Mouse (Mus musculus) lung, embryonic 14.5 days (tissue): ENCODE data around the gene Ldlrad3. TPM values are rescaled to one million over a fixed set of nuclear protein-coding genes. Genes with fewer than 3 reads are reported as not detected.

Experiments used
- ATAC-seq: fragments of 200-750 bp; cut with Nextera tagmentation; 2 replicates; pipeline ENCODE4 v1.8.0; 2017; ENCODE audit warnings: mild to moderate bottlenecking, moderate TSS enrichment, moderate library complexity; ENCODE audit not compliant: insufficient read depth
- DNase-seq: peaks from one replicate; pipeline ENCODE4 v3.0.0-alpha.2; 2015
- H3K27ac ChIP-seq: fragments of 300-500 bp; sonication (generic); 2 replicates; pipeline ENCODE4 v1.5.1; 2014; ENCODE audit warnings: low read depth, mild to moderate bottlenecking, moderate library complexity
- H3K27me3 ChIP-seq: fragments of 300-500 bp; sonication (generic); 2 replicates; pipeline ENCODE4 v1.6.1; 2014; ENCODE audit warnings: low read length, control low read depth; ENCODE audit not compliant: insufficient read depth
- H3K36me3 ChIP-seq: fragments of 300-500 bp; sonication (generic); 2 replicates; pipeline ENCODE4 v1.6.1; 2014; ENCODE audit warnings: control low read depth; ENCODE audit not compliant: insufficient read depth
- H3K4me1 ChIP-seq: fragments of 300-500 bp; sonication (generic); 2 replicates; pipeline ENCODE4 v1.6.1; 2014; ENCODE audit warnings: antibody characterized with exemption, control low read depth; ENCODE audit not compliant: insufficient read depth
- H3K4me2 ChIP-seq: fragments of 300-500 bp; sonication (generic); 2 replicates; pipeline ENCODE4 v1.6.1; 2014; ENCODE audit warnings: mild to moderate bottlenecking
- H3K4me3 ChIP-seq: fragments of 300-500 bp; sonication (generic); 2 replicates; pipeline ENCODE4 v1.5.1; 2014; ENCODE audit warnings: low read depth, low read length
- H3K9ac ChIP-seq: fragments of 300-500 bp; sonication (generic); 2 replicates; pipeline ENCODE4 v1.6.1; 2014
- H3K9me3 ChIP-seq: fragments of 300-500 bp; sonication (generic); 2 replicates; pipeline ENCODE4 v1.6.1; 2016; ENCODE audit warnings: low read depth, low read length, control low read depth
- CTCF ChIP-seq: IDR thresholded peaks from 2 replicates; pipeline ENCODE4 v1.5.1; 2016; ENCODE audit warnings: antibody characterized with exemption, low read depth
- WGBS: fragments of 180-500 bp; shearing (Covaris S2); extraction: QIAGEN DNeasy Blood & Tissue Kit; methylation state at CpG from one replicate; pipeline ENCODE4 v1.1.7; 2014; 5-methylcytosine and 5-hydroxymethylcytosine counted together
- polyA plus RNA-seq: library from polyadenylated mRNA; unstranded; fragments of >200 nt; fragmentation: Nextera tagmentation; extraction: Ambion mirVana; gene quantifications from 2 replicates; pipeline ENCODE4 v1.2.1, GENCODE M21; 2014

The Ldlrad3 gene
- polyA plus RNA-seq, 1 experiment from 2014 or later = 60.4 TPM

DNA sequence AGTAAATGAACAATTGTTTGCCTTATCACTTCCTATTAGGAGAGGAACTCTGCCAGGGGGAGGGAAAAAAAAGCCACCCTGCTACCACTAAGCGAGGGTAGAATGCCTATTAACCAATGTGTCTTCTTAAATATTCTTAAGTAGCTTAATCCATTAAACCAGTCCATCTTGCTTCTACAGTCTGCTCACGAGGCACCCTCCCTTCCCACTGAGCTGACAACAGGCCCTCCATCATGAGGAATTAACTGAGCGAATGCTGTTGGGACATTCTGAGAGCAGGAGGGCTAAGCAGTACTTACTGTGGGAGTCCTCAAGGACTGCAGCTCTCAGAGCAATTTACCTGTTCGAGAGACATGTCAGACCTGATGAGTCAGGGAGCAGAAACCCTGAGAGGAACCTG, 61.1 kb downstream of the Ldlrad3 start:
- no peak for TF ChIP-seq CTCF
- H3K9me3 ChIP-seq = no peaks in the 10 kb centered on the region
- no peak overlapping the region for H3K4me3 ChIP-seq
- no peak for DNase-seq
- no peaks in the 10 kb centered on the region for H3K36me3 ChIP-seq
- no peak overlapping the region for H3K27ac ChIP-seq
- peaks cover 37% of the 10 kb centered on the region for H3K4me1 ChIP-seq
- WGBS = 39% methylated on average over 4 of the region's 4 CpGs
- H3K27me3 ChIP-seq = no peaks in the 10 kb centered on the region
- no peak for ATAC-seq
- H3K9ac ChIP-seq = no peak overlapping the region
- H3K4me2 ChIP-seq = no peak overlapping the region

DNA sequence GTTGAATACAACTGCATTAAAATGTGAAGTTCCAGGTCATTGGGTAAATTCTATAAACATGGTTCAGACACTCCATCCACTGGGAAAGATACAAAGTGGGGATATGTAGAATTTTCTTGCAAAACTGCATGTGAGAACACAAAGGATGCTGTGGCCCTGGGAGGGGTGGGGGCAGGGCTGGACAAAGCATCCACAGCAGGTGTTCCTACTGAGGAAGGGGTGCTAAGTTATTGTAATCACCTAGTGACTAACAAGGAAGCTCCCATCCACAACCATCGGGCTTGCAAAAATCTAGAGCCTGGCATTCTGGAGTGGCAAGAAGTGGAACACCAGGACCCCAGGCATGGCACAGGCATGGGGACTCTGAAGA, 64.1 kb downstream of the Ldlrad3 start:
- no peak for ATAC-seq
- Histone ChIP-seq H3K4me1 (peaks cover 31% of the 10 kb centered on the region), H3K36me3 (no peaks in the 10 kb centered on the region), H3K27ac (no peak overlapping the region), H3K4me2 (no peak overlapping the region), H3K9ac (no peak overlapping the region), H3K27me3 (no peaks in the 10 kb centered on the region), H3K4me3 (no peak overlapping the region), H3K9me3 (no peaks in the 10 kb centered on the region)
- no peak for DNase-seq
- TF ChIP-seq CTCF = no peak
- WGBS = 65% methylated on average over 1 of the region's 1 CpGs

DNA sequence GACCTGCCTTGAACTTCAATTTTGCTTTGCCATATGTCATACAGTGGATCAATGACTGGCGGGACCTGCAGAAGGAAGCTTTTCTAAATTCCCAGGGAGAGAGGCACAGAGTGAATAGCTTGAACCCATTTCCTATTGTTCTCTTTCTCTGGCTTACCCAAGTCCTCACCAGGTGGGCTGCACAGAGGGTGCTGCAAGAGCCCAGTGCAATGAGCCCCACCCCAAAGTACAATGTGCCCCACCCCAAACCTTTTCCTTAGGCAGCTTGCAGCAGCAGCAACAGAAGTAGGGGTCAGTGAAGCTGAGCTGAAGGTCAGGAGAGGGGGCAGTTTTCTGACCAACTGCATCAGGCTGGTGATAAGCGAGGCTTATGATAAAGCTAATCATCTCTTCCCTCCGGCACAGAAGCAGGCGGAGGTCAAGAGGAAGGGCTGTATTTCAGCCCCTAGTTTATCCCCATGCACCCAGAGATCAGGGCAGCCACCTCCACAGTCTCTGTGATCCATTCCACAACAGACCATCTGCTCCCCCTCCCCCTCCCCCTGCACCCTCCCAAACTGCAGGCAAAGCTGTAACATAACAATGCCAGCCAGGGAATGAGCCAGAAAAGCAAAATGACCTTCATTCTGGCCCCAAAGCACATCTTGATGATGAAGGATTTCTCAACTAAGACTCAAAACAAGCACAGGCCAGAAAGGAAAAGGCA, 64.6 kb downstream of the Ldlrad3 start:
- H3K9me3 ChIP-seq = no peaks in the 10 kb centered on the region
- H3K27me3 ChIP-seq = no peaks in the 10 kb centered on the region
- ATAC-seq (no peak), DNase-seq (no peak)
- no peak overlapping the region for H3K27ac ChIP-seq
- no peak overlapping the region for H3K9ac ChIP-seq
- no peak overlapping the region for H3K4me3 ChIP-seq
- H3K4me2 ChIP-seq = no peak overlapping the region
- no peaks in the 10 kb centered on the region for H3K36me3 ChIP-seq
- peaks cover 35% of the 10 kb centered on the region for H3K4me1 ChIP-seq
- TF ChIP-seq CTCF = no peak
- 75% methylated on average over 4 of the region's 4 CpGs for WGBS

DNA sequence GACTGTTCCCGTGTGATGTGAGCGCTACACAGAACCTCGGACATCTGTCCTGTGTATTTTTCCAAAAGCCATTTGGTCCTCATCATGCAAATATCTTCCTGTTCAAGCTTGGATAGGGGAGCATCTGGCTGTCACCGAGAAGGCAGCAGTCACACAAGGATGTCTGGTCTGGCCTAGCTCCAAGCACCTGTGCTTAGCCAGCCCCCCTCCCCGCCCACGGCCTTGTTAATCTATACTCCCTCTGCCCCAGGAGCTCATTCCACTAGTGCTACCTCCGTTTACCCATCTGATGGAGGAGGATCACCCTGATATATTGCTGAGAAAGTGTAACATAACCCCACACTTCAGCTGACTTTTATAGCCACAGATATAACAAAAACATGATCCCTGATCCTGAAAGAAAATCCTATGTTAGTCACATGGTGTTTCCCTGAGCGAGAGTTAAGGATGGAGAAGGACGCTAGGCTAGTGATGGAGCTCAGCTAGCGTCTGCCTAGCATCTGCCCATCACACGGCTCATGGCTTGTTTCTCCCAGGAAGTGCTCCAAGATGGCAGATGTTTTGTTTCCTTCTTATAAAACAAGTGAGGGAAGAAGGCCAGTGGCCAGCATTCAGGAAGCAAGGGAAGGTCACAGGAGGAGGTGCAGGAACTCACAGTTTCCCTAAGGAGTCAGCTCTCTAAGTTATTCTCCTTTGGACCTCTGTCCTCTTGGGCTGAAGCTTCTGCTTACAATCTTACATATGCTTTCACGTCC, 66.3 kb downstream of the Ldlrad3 start:
- ATAC-seq (no peak), DNase-seq (no peak)
- Histone ChIP-seq H3K4me3 (no peak overlapping the region), H3K4me2 (no peak overlapping the region), H3K27ac (no peak overlapping the region), H3K9ac (no peak overlapping the region), H3K27me3 (no peaks in the 10 kb centered on the region), H3K36me3 (no peaks in the 10 kb centered on the region), H3K9me3 (no peaks in the 10 kb centered on the region), H3K4me1 (peaks cover 42% of the 10 kb centered on the region)
- 53% methylated on average over 12 of the region's 12 CpGs for WGBS
- no peak for TF ChIP-seq CTCF

DNA sequence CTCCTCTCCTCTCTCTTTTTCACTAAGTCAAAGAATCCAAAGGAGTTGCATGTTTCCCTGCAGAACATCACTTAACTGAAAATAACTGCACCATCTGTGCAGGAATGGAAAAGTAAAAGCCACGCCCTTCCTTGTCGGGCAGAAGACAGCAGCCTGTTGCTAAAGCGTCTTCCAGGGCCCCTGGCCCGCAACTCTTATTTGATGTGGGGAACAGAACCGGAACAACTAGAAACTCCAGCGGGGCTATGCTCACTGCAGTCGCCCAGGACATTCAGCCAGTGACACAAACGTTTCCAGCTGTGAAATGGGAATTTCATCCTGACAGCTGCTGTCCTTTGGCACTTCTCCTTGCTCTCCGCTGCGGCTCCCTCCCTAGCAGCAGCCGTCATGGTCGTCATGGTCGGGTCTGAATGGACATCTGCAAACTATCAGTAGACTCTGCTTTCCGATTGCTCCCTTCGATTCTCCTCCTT, 67.2 kb downstream of the Ldlrad3 start:
- Histone ChIP-seq H3K9me3 (no peaks in the 10 kb centered on the region), H3K9ac (no peak overlapping the region), H3K36me3 (no peaks in the 10 kb centered on the region), H3K4me2 (no peak overlapping the region), H3K27ac (no peak overlapping the region), H3K4me3 (no peak overlapping the region), H3K27me3 (no peaks in the 10 kb centered on the region), H3K4me1 (peaks cover 39% of the 10 kb centered on the region)
- ATAC-seq (no peak), DNase-seq (peak; percentile 52)
- no peak for TF ChIP-seq CTCF
- 32% methylated on average over 15 of the region's 15 CpGs for WGBS

DNA sequence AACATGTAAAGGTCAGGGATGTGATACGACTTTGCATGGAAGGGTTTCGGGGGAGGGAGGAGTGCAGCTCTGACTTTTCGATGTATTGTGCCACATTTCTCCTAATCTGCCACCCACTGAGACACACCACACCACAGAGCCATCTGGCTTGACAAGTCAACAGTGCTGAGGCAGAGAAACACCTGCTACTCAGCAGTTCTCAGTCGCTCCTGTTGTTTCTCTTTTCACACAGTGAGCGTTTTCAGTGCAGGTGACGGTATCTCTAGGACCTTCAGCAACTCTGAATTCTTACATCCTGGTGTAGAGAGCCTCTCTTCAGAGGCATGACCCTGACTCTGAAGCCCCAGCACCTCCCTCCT, 68.8 kb downstream of the Ldlrad3 start:
- no peak overlapping the region for H3K4me2 ChIP-seq
- 24% methylated on average over 6 of the region's 6 CpGs for WGBS
- no peaks in the 10 kb centered on the region for H3K9me3 ChIP-seq
- no peak for TF ChIP-seq CTCF
- peaks cover 39% of the 10 kb centered on the region for H3K4me1 ChIP-seq
- H3K9ac ChIP-seq = no peak overlapping the region
- H3K36me3 ChIP-seq = no peaks in the 10 kb centered on the region
- no peaks in the 10 kb centered on the region for H3K27me3 ChIP-seq
- DNase-seq (no peak), ATAC-seq (no peak)
- H3K27ac ChIP-seq = peak overlapping the region; percentile 64; the same call in 1 of the 2 replicates
- no peak overlapping the region for H3K4me3 ChIP-seq
